Mouse (Mus musculus) kidney, adult 9 months (tissue): Measurements from ENCODE around the gene Cym.

Experiments used
- DNase-seq: peaks from one replicate; pipeline ENCODE4 v3.0.0; 2022

Cym gene

GRCm38 (mm10) chr3:107218572-107218971 lies 3.0 kb downstream of the Cym start:
- DNase-seq = no peak

- DNase-seq = no peak
Measured at GRCm38 (mm10) chr3:107217101-107217480, 4.4 kb downstream of the Cym start.

GRCm38 (mm10) chr3:107216400-107217100 lies 5.0 kb downstream of the Cym start:
- DNase-seq = no peak

GRCm38 (mm10) chr3:107214606-107215005 lies 6.9 kb downstream of the Cym start:
- DNase-seq = no peak

GRCm38 (mm10) chr3:107207625-107208253 lies 13.8 kb downstream of the Cym start:
- no peak for DNase-seq

GRCm38 (mm10) chr3:107206490-107207150 lies 14.9 kb downstream of the Cym start:
- DNase-seq = no peak

GRCm38 (mm10) chr3:107205994-107206393 lies 15.5 kb downstream of the Cym start:
- peak; percentile 81 for DNase-seq

- DNase-seq = no peak
Measured at GRCm38 (mm10) chr3:107205170-107205569, 16.4 kb downstream of the Cym start.

GRCm38 (mm10) chr3:107204413-107204812 lies 17.1 kb downstream of the Cym start:
- DNase-seq = no peak

GRCm38 (mm10) chr3:107201310-107202180 lies 20.0 kb downstream of the Cym start:
- no peak for DNase-seq

GRCm38 (mm10) chr3:107188226-107188899 lies 33.2 kb downstream of the Cym start:
- DNase-seq = peak; percentile 25

GRCm38 (mm10) chr3:107187022-107187421 lies 34.5 kb downstream of the Cym start:
- DNase-seq = no peak

GRCm38 (mm10) chr3:107185597-107185996 lies 35.9 kb downstream of the Cym start:
- DNase-seq = no peak

- DNase-seq = no peak
Measured at GRCm38 (mm10) chr3:107183178-107183577, 38.4 kb downstream of the Cym start.

- no peak for DNase-seq
Measured at GRCm38 (mm10) chr3:107182756-107183155, 38.8 kb downstream of the Cym start, which contains the start of gene Kcna10. Gene Kcna10 (plus strand): TSS chr3:107183056.

GRCm38 (mm10) chr3:107180860-107181259 lies 40.7 kb downstream of the Cym start:
- DNase-seq = no peak

- no peak for DNase-seq
Measured at GRCm38 (mm10) chr3:107176501-107176900, 45.0 kb downstream of the Cym start.

GRCm38 (mm10) chr3:107175486-107175885 lies 46.0 kb downstream of the Cym start:
- no peak for DNase-seq

GRCm38 (mm10) chr3:107172556-107172955 lies 49.0 kb downstream of the Cym start:
- DNase-seq = no peak

- DNase-seq = no peak
Measured at GRCm38 (mm10) chr3:107171964-107172363, 49.6 kb downstream of the Cym start.

GRCm38 (mm10) chr3:107169552-107169951 lies 52.0 kb downstream of the Cym start:
- DNase-seq = no peak

- no peak for DNase-seq
Measured at GRCm38 (mm10) chr3:107162741-107163140, 58.8 kb downstream of the Cym start.
